Mouse (Mus musculus): ENCODE results near the gene Kcnj6. TPM values are rescaled to one million over a fixed set of nuclear protein-coding genes. Genes with fewer than 3 reads are reported as not detected.

Gene Kcnj6
- polyA plus RNA-seq, 1 experiment: not detected

- TF ChIP-seq CTCF (IDR thresholded peaks at IDR 0.05; ENCODE audit: control insufficient read depth, insufficient read depth, low read length) (no peak), POLR2A (IDR thresholded peaks at IDR 0.05; ENCODE audit: borderline replicate concordance, control insufficient read depth, low read depth, low read length) (no peak)
- H3K4me3 ChIP-seq (replicated peaks; ENCODE audit: control insufficient read depth, low read depth, low read length): no peak overlapping the region
- no peaks in the 10 kb centered on the region for H3K4me1 ChIP-seq (ENCODE audit: control insufficient read depth, insufficient read depth, low read length)
- H3K27ac ChIP-seq (ENCODE audit: control insufficient read depth, insufficient read depth, low read depth, low read length, poor library complexity): no peak overlapping the region
- WGBS: 75% methylated on average over 7 of the region's 7 CpGs
Measured at GRCm38 (mm10) chr16:94865101-94865500, 132.4 kb downstream of the Kcnj6 start.

- WGBS: 61% methylated on average over 5 of the region's 5 CpGs
- Histone ChIP-seq H3K4me1 (ENCODE audit: control insufficient read depth, insufficient read depth, low read length) (no peaks in the 10 kb centered on the region), H3K27ac (ENCODE audit: control insufficient read depth, insufficient read depth, low read depth, low read length, poor library complexity) (no peak overlapping the region), H3K4me3 (replicated peaks; ENCODE audit: control insufficient read depth, low read depth, low read length) (no peak overlapping the region)
- no peak for TF ChIP-seq POLR2A (IDR thresholded peaks at IDR 0.05; ENCODE audit: borderline replicate concordance, control insufficient read depth, low read depth, low read length)
- no peak for TF ChIP-seq CTCF (IDR thresholded peaks at IDR 0.05; ENCODE audit: control insufficient read depth, insufficient read depth, low read length)
Measured at GRCm38 (mm10) chr16:94863475-94863874, 134.0 kb downstream of the Kcnj6 start.

- H3K4me1 ChIP-seq (ENCODE audit: control insufficient read depth, insufficient read depth, low read length): no peaks in the 10 kb centered on the region
- 83% methylated on average over 5 of the region's 5 CpGs for WGBS
- H3K27ac ChIP-seq (ENCODE audit: control insufficient read depth, insufficient read depth, low read depth, low read length, poor library complexity): no peak overlapping the region
- H3K4me3 ChIP-seq (replicated peaks; ENCODE audit: control insufficient read depth, low read depth, low read length): no peak overlapping the region
- TF ChIP-seq CTCF (IDR thresholded peaks at IDR 0.05; ENCODE audit: control insufficient read depth, insufficient read depth, low read length) (no peak), POLR2A (IDR thresholded peaks at IDR 0.05; ENCODE audit: borderline replicate concordance, control insufficient read depth, low read depth, low read length) (no peak)
Measured at GRCm38 (mm10) chr16:94855990-94856389, 141.5 kb downstream of the Kcnj6 start.

GRCm38 (mm10) chr16:94852407-94853160, 144.9 kb downstream of the Kcnj6 start:
- Histone ChIP-seq H3K4me3 (replicated peaks; ENCODE audit: control insufficient read depth, low read depth, low read length) (no peak overlapping the region), H3K27ac (ENCODE audit: control insufficient read depth, insufficient read depth, low read depth, low read length, poor library complexity) (no peak overlapping the region), H3K4me1 (ENCODE audit: control insufficient read depth, insufficient read depth, low read length) (no peaks in the 10 kb centered on the region)
- TF ChIP-seq CTCF (IDR thresholded peaks at IDR 0.05; ENCODE audit: control insufficient read depth, insufficient read depth, low read length) (no peak), POLR2A (IDR thresholded peaks at IDR 0.05; ENCODE audit: borderline replicate concordance, control insufficient read depth, low read depth, low read length) (no peak)
- 78% methylated on average over 19 of the region's 19 CpGs for WGBS

- no peak overlapping the region for H3K4me3 ChIP-seq (replicated peaks; ENCODE audit: control insufficient read depth, low read depth, low read length)
- no peak for TF ChIP-seq CTCF (IDR thresholded peaks at IDR 0.05; ENCODE audit: control insufficient read depth, insufficient read depth, low read length)
- TF ChIP-seq POLR2A (IDR thresholded peaks at IDR 0.05; ENCODE audit: borderline replicate concordance, control insufficient read depth, low read depth, low read length): no peak
- H3K27ac ChIP-seq (ENCODE audit: control insufficient read depth, insufficient read depth, low read depth, low read length, poor library complexity): no peak overlapping the region
- 75% methylated on average over 14 of the region's 14 CpGs for WGBS
- no peaks in the 10 kb centered on the region for H3K4me1 ChIP-seq (ENCODE audit: control insufficient read depth, insufficient read depth, low read length)
Measured at GRCm38 (mm10) chr16:94850393-94850792, 147.1 kb downstream of the Kcnj6 start.

GRCm38 (mm10) chr16:94845996-94846395, 151.5 kb downstream of the Kcnj6 start:
- TF ChIP-seq POLR2A (IDR thresholded peaks at IDR 0.05; ENCODE audit: borderline replicate concordance, control insufficient read depth, low read depth, low read length): no peak
- no peak for TF ChIP-seq CTCF (IDR thresholded peaks at IDR 0.05; ENCODE audit: control insufficient read depth, insufficient read depth, low read length)
- H3K4me1 ChIP-seq (ENCODE audit: control insufficient read depth, insufficient read depth, low read length): peaks cover 2% of the 10 kb centered on the region; the same call in 1 of the 2 replicates
- no peak overlapping the region for H3K4me3 ChIP-seq (replicated peaks; ENCODE audit: control insufficient read depth, low read depth, low read length)
- no peak overlapping the region for H3K27ac ChIP-seq (ENCODE audit: control insufficient read depth, insufficient read depth, low read depth, low read length, poor library complexity)
- WGBS: 53% methylated on average over 5 of the region's 5 CpGs

GRCm38 (mm10) chr16:94844769-94845168, 152.7 kb downstream of the Kcnj6 start:
- 38% methylated on average over 4 of the region's 4 CpGs for WGBS
- H3K4me1 ChIP-seq (ENCODE audit: control insufficient read depth, insufficient read depth, low read length): peaks cover 2% of the 10 kb centered on the region; the same call in 1 of the 2 replicates
- H3K27ac ChIP-seq (ENCODE audit: control insufficient read depth, insufficient read depth, low read depth, low read length, poor library complexity): no peak overlapping the region
- TF ChIP-seq CTCF (IDR thresholded peaks at IDR 0.05; ENCODE audit: control insufficient read depth, insufficient read depth, low read length): no peak
- no peak for TF ChIP-seq POLR2A (IDR thresholded peaks at IDR 0.05; ENCODE audit: borderline replicate concordance, control insufficient read depth, low read depth, low read length)
- no peak overlapping the region for H3K4me3 ChIP-seq (replicated peaks; ENCODE audit: control insufficient read depth, low read depth, low read length)

- 50% methylated on average over 6 of the region's 6 CpGs for WGBS
- H3K27ac ChIP-seq (ENCODE audit: control insufficient read depth, insufficient read depth, low read depth, low read length, poor library complexity): no peak overlapping the region
- TF ChIP-seq CTCF (IDR thresholded peaks at IDR 0.05; ENCODE audit: control insufficient read depth, insufficient read depth, low read length): no peak
- no peak for TF ChIP-seq POLR2A (IDR thresholded peaks at IDR 0.05; ENCODE audit: borderline replicate concordance, control insufficient read depth, low read depth, low read length)
- H3K4me1 ChIP-seq (ENCODE audit: control insufficient read depth, insufficient read depth, low read length): no peaks in the 10 kb centered on the region
- no peak overlapping the region for H3K4me3 ChIP-seq (replicated peaks; ENCODE audit: control insufficient read depth, low read depth, low read length)
Measured at GRCm38 (mm10) chr16:94839398-94839797, 158.1 kb downstream of the Kcnj6 start.
